ENCODE assay signal across 8 mouse cellular contexts in genomic region chr13:48732168-48732841, GRCm38 (mm10).
DNase-seq lines count a peak whose midpoint lies in the region; ATAC-seq lines count a peak whose summit lies in the region.

No protein-coding gene starts in this region.

- no peaks in the 10 kb centered on the region for H3K9me3 ChIP-seq in forebrain, embryonic 14.5 days (replicated peaks; ENCODE audit: control insufficient read depth, low read length)
- no peaks in the 10 kb centered on the region for H3K9me3 ChIP-seq in intestine, embryonic 16.5 days (ENCODE audit: control insufficient read depth, low read length)

- H3K9ac ChIP-seq in forebrain, embryonic 14.5 days (ENCODE audit: low read length), result no peak overlapping the region
- H3K9ac ChIP-seq in intestine, embryonic 16.5 days (ENCODE audit: low read depth, low read length), result no peak overlapping the region

- H3K4me1 ChIP-seq in forebrain, embryonic 14.5 days (ENCODE audit: control insufficient read depth, insufficient read depth, low read length), result peaks cover 10% of the 10 kb centered on the region; the same call in 1 of the 2 replicates
- H3K4me1 ChIP-seq in intestine, embryonic 16.5 days (ENCODE audit: control insufficient read depth, insufficient read depth, low read length), result peaks cover 22% of the 10 kb centered on the region

- H3K36me3 ChIP-seq in forebrain, embryonic 14.5 days (ENCODE audit: control insufficient read depth, insufficient read depth, low read length), result no peaks in the 10 kb centered on the region
- H3K36me3 ChIP-seq in intestine, embryonic 16.5 days (ENCODE audit: control insufficient read depth, insufficient read depth, low read length), result no peaks in the 10 kb centered on the region

- ATAC-seq in forebrain, embryonic 14.5 days, result peak; percentile 19; the same call in 1 of the 2 replicates
- peak; percentile 39; the same call in 1 of the 2 replicates for ATAC-seq in intestine, embryonic 16.5 days
- ATAC-seq in erythroblast, adult 5-6 weeks (replicated peaks; ENCODE audit: low FRiP score, poor library complexity, severe bottlenecking), result no peak

- H3K27ac ChIP-seq in forebrain, embryonic 14.5 days (ENCODE audit: low read depth, low read length), result no peak overlapping the region
- H3K27ac ChIP-seq in intestine, embryonic 16.5 days (ENCODE audit: low read length), result no peak overlapping the region

- no peak overlapping the region for H3K4me3 ChIP-seq in forebrain, embryonic 14.5 days (ENCODE audit: low read depth, low read length)
- H3K4me3 ChIP-seq in intestine, embryonic 16.5 days (ENCODE audit: low read length), result peak overlapping the region; percentile 35

- peak; percentile 23 for DNase-seq in gastrocnemius, adult 18-20 months (ENCODE audit: low spot score)
- DNase-seq in gastrocnemius, postnatal 25 days, result no peak
- peak; percentile 15 for DNase-seq in brain, adult 2 months (ENCODE audit: low read depth, low spot score)
- peak; percentile 27 for DNase-seq in forebrain, embryonic 14.5 days (ENCODE audit: low spot score)
- peak; percentile 20 to 40 for DNase-seq in lung, adult 18-20 months
- DNase-seq in retina, embryonic 14.5 days (ENCODE audit: low spot score), result peak; percentile 64

- WGBS in forebrain, embryonic 14.5 days, result 2% methylated on average over 29 of the region's 29 CpGs
- 4% methylated on average over 29 of the region's 29 CpGs for WGBS in intestine, embryonic 16.5 days

- H3K27me3 ChIP-seq in forebrain, embryonic 14.5 days (replicated peaks; ENCODE audit: control insufficient read depth, insufficient read depth, low read length), result peaks cover 42% of the 10 kb centered on the region
- H3K27me3 ChIP-seq in intestine, embryonic 16.5 days (replicated peaks; ENCODE audit: control insufficient read depth, insufficient read depth, low read length), result peaks cover 46% of the 10 kb centered on the region

- 0 out of 2 replicates have a peak overlapping the region, but pooled peaks have one; percentile 9 for H3K4me2 ChIP-seq in forebrain, embryonic 14.5 days (ENCODE audit: low read length)
- peak overlapping the region; percentile 40 for H3K4me2 ChIP-seq in intestine, embryonic 16.5 days (ENCODE audit: low read depth, low read length)
